Mouse (Mus musculus): ENCODE measurements around the gene Exoc3.

- TF ChIP-seq CTCF (IDR thresholded peaks at IDR 0.05) (no peak), EP300 (IDR thresholded peaks at IDR 0.05) (no peak)
Measured at GRCm38 (mm10) chr13:74208986-74209345, 434 bp upstream of the Exoc3 start.

All from lung, postnatal 0 days (tissue).